In the genomic region with DNA sequence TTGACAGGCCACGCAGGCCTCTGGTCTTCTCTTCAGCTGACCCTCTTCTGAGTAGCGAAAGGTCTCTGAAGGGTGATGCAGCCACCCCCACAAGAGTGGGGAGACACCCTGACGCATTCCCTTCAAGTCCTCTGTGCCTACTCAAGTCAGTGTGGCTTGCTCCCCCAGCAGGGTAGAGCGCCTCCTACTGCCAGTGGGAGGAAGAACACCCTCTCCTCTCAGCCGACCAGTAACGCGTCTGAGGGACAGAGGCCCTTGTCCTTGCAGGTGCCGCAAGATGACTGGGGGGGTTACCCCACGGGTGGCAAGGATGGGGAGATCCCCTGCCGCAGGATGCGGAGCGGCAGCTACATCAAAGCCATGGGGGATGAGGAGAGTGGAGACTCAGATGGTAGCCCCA, we compare ENCODE assay signal across 14 mouse cellular contexts. TPM values are rescaled to one million over a fixed set of nuclear protein-coding genes. Genes with fewer than 3 reads are reported as not detected.
A peak's percentile ranks its signal among the peaks of the same experiment; 100 is the strongest.
DNase-seq lines count a peak whose midpoint lies in the region; ATAC-seq and TF ChIP-seq lines count a peak whose summit lies in the region.
"Had no signal": no experiment of that assay in that cellular context is flagged by ENCODE, and none has a peak within 500 bp of the region (broad histone marks: within the 10 kb centered on the region; RNA-seq: fewer than 3 reads in every experiment).

No protein-coding gene starts in this region.

- H3K9me3 ChIP-seq in CH12.LX (replicated peaks; ENCODE audit: low read length) = no peaks in the 10 kb centered on the region
- H3K9me3 ChIP-seq: heart, embryonic 13.5 days; neural tube, embryonic 12.5 days had no signal

- in situ Hi-C loops in CH12.LX (cut with MboI; ENCODE audit: low pct_ligation_motif_present, low pct_unique_long_range_greater_than_20kb, low sequenced_read_pairs) = no loop called here

- no peak for TF ChIP-seq EP300 in CH12.LX (IDR thresholded peaks at IDR 0.05; ENCODE audit: low read length)

- H3K9ac ChIP-seq in CH12.LX (ENCODE audit: insufficient read depth, low read depth) = no peak overlapping the region
- H3K9ac ChIP-seq: heart, embryonic 13.5 days; neural tube, embryonic 12.5 days had no signal

- no peaks in the 10 kb centered on the region for H3K79me2 ChIP-seq in CH12.LX (replicated peaks; ENCODE audit: control insufficient read depth, extremely low read depth, insufficient read depth, poor library complexity, severe bottlenecking)

- H3K4me2 ChIP-seq in CH12.LX (ENCODE audit: insufficient read depth, low read depth, poor library complexity, severe bottlenecking) = no peak overlapping the region
- H3K4me2 ChIP-seq: heart, embryonic 13.5 days; neural tube, embryonic 12.5 days had no signal

- ATAC-seq in megakaryocyte progenitor cell, adult 5-6 weeks (replicated peaks; ENCODE audit: poor library complexity) = peak; percentile 50; the same call in 1 of the 2 replicates

- no peaks in the 10 kb centered on the region for H3K4me1 ChIP-seq in lung, adult 2 months (ENCODE audit: control insufficient read depth, insufficient read depth, low read length)
- peaks cover 18 to 24% of the 10 kb centered on the region in 2 experiments for H3K4me1 ChIP-seq in CH12.LX (ENCODE audit: control insufficient read depth in 1 of 2, insufficient read depth in 2 of 2)

- TF ChIP-seq RAD21 in CH12.LX (IDR thresholded peaks at IDR 0.05; ENCODE audit: low read depth, low read length) = peak; percentile 3

- peak; percentile 22; the same call in 1 of the 2 replicates for TF ChIP-seq CTCF in lung, adult 2 months (IDR thresholded peaks at IDR 0.05; ENCODE audit: insufficient read depth, low read length)
- TF ChIP-seq CTCF in CH12.LX (conservative IDR thresholded peaks at IDR 0.05 in 1 of 2, IDR thresholded peaks at IDR 0.05 in 1 of 2; ENCODE audit: low read depth in 2 of 2, low read length in 2 of 2) = peak; percentile 26 to 63; a peak in 3 of 4 replicates

- DNase-seq in cerebellum, adult 9-11 months = peak; percentile 59
- no peak for DNase-seq in cerebellum, adult 18-20 months
- DNase-seq in lung, adult 2 months = no peak
- DNase-seq in lung, postnatal 36 days = no peak
- DNase-seq in CH12.LX (ENCODE audit: extremely low read depth) = no peak
- DNase-seq in right cerebral cortex, postnatal 14 days = no peak
- DNase-seq in right cerebral cortex, postnatal 4 days = no peak
- DNase-seq: adrenal gland, postnatal 10 days; kidney, adult 11 months; lung, postnatal 14 days had no signal

- WGBS in lung, adult 2 months = 61% methylated on average over 12 of the region's 12 CpGs

- TF ChIP-seq POLR2A in lung, adult 2 months (IDR thresholded peaks at IDR 0.05; ENCODE audit: borderline replicate concordance, extremely low read depth, low read depth, low read length) = no peak
- no peak for TF ChIP-seq POLR2A in CH12.LX (IDR thresholded peaks at IDR 0.05; ENCODE audit: low read depth, low read length)

- no peak overlapping the region for H3K4me3 ChIP-seq in lung, adult 2 months (replicated peaks; ENCODE audit: extremely low read depth, low read depth, low read length)
- no peak overlapping the region for H3K4me3 ChIP-seq in CH12.LX (replicated peaks in 1 of 3; ENCODE audit: low read depth in 2 of 3, low read length in 2 of 3, poor library complexity in 1 of 3)
- H3K4me3 ChIP-seq: heart, embryonic 13.5 days; neural tube, embryonic 12.5 days had no signal

- no peak overlapping the region for H3K27ac ChIP-seq in CH12.LX (ENCODE audit: insufficient read depth, low read depth)
- H3K27ac ChIP-seq: heart, embryonic 13.5 days; neural tube, embryonic 12.5 days had no signal

- dilution Hi-C loops in CH12.LX (cut with MboI; ENCODE audit: extremely low pct_ligation_motif_present, extremely low pct_unique_long_range_greater_than_20kb, low sequenced_read_pairs) = no loop called here

- no peaks in the 10 kb centered on the region for H3K36me3 ChIP-seq in CH12.LX (replicated peaks in 1 of 2; ENCODE audit: control insufficient read depth in 1 of 2, insufficient read depth in 1 of 2, low read length in 1 of 2)
- H3K36me3 ChIP-seq: heart, embryonic 13.5 days; neural tube, embryonic 12.5 days had no signal

- H3K27me3 ChIP-seq in CH12.LX (replicated peaks) = peaks cover 41% of the 10 kb centered on the region
- H3K27me3 ChIP-seq: neural tube, embryonic 12.5 days had no signal

TF ChIP-seq in CH12.LX, 34 proteins besides CTCF, POLR2A, EP300 and RAD21:
- TF ChIP-seq KAT2A (IDR thresholded peaks at IDR 0.05; ENCODE audit: insufficient replicate concordance, low read length) = no peak
- no peak for TF ChIP-seq ZNF384 (IDR thresholded peaks at IDR 0.05; ENCODE audit: low read depth, low read length)
- no peak for TF ChIP-seq ETS1 (conservative IDR thresholded peaks at IDR 0.05; ENCODE audit: low read depth, low read length)
- TF ChIP-seq HCFC1 (IDR thresholded peaks at IDR 0.05; ENCODE audit: low read depth, low read length) = no peak
- TF ChIP-seq GABPA (IDR thresholded peaks at IDR 0.05; ENCODE audit: insufficient replicate concordance, low read depth, low read length) = no peak
- no peak for TF ChIP-seq MYC (IDR thresholded peaks at IDR 0.05; ENCODE audit: low read depth, low read length)
- TF ChIP-seq ELF1 (IDR thresholded peaks at IDR 0.05; ENCODE audit: low read depth, low read length) = no peak
- TF ChIP-seq ZKSCAN1 (IDR thresholded peaks at IDR 0.05; ENCODE audit: borderline replicate concordance, low read depth, low read length) = no peak
- TF ChIP-seq SIN3A (IDR thresholded peaks at IDR 0.05; ENCODE audit: low read length) = no peak
- no peak for TF ChIP-seq JUN (IDR thresholded peaks at IDR 0.05; ENCODE audit: insufficient read depth, low read depth, low read length)
- no peak for TF ChIP-seq NELFE (IDR thresholded peaks at IDR 0.05; ENCODE audit: low read depth, low read length)
- TF ChIP-seq TCF12 (IDR thresholded peaks at IDR 0.05; ENCODE audit: low read depth, low read length) = no peak
- TF ChIP-seq ZMIZ1 (IDR thresholded peaks at IDR 0.05; ENCODE audit: low read depth, low read length) = no peak
- no peak for TF ChIP-seq JUND (conservative IDR thresholded peaks at IDR 0.05; ENCODE audit: low read depth, low read length)
- no peak for TF ChIP-seq ZC3H11A (IDR thresholded peaks at IDR 0.05; ENCODE audit: low read depth, low read length)
- TF ChIP-seq MAFK (IDR thresholded peaks at IDR 0.05; ENCODE audit: insufficient replicate concordance, low read length) = no peak
- no peak for TF ChIP-seq TBP (conservative IDR thresholded peaks at IDR 0.05; ENCODE audit: low read depth, low read length)
- no peak for TF ChIP-seq UBTF (IDR thresholded peaks at IDR 0.05; ENCODE audit: low read depth, low read length)
- TF ChIP-seq CHD2 (IDR thresholded peaks at IDR 0.05; ENCODE audit: low read length) = no peak
- TF ChIP-seq SMC3 (IDR thresholded peaks at IDR 0.05; ENCODE audit: low read depth, low read length) = no peak
TF ChIP-seq in CH12.LX: peak in this region for 0.

RNA-seq across cellular contexts. Expression of a gene that starts 30.4 kb away (rescaled TPM):
- 0.25 and 0.54 TPM in 2 replicates for polyA plus RNA-seq in lung, adult 2 months (2012; rRNA removed)
- total RNA-seq in CH12.LX (2012; rRNA removed) (0.38 and 0.55 TPM in 2 replicates), CH12.LX (2014; rRNA removed) (0.08 TPM in 1 of 2 replicates, not detected in the other)
- polyA plus RNA-seq in CH12.LX (2012; ENCODE audit: insufficient read length, low read depth) = 0.07 and 0.37 TPM in 2 replicates
- not detected in 2 replicates for total RNA-seq in megakaryocyte progenitor cell, adult 5-6 weeks (2015)
- not detected in 2 replicates for total RNA-seq in megakaryocyte progenitor cell, adult 5-6 weeks (2017)
- total RNA-seq: common myeloid progenitor, adult 5-6 weeks had no signal

RNA-seq across cellular contexts. Expression of a gene that starts 44.2 kb away (rescaled TPM):
- 37.4 and 40.0 TPM in 2 replicates for polyA plus RNA-seq in lung, adult 2 months (2012; rRNA removed)
- total RNA-seq in CH12.LX (2012; rRNA removed) (33.6 and 36.6 TPM in 2 replicates), CH12.LX (2014; rRNA removed) (28.7 and 31.3 TPM in 2 replicates)
- 27.7 and 30.9 TPM in 2 replicates for polyA plus RNA-seq in CH12.LX (2012; ENCODE audit: insufficient read length, low read depth)
- total RNA-seq in megakaryocyte progenitor cell, adult 5-6 weeks (2015) = 31.6 and 33.8 TPM in 2 replicates
- total RNA-seq in megakaryocyte progenitor cell, adult 5-6 weeks (2017) = 40.4 and 49.1 TPM in 2 replicates
